Mouse (Mus musculus): Measurements from ENCODE around the gene Adamtsl2. TPM values are rescaled to one million over a fixed set of nuclear protein-coding genes. Genes with fewer than 3 reads are reported as not detected.

Gene Adamtsl2
- polyA plus RNA-seq (2017; shearing (Covaris generic)), result not detected

DNA sequence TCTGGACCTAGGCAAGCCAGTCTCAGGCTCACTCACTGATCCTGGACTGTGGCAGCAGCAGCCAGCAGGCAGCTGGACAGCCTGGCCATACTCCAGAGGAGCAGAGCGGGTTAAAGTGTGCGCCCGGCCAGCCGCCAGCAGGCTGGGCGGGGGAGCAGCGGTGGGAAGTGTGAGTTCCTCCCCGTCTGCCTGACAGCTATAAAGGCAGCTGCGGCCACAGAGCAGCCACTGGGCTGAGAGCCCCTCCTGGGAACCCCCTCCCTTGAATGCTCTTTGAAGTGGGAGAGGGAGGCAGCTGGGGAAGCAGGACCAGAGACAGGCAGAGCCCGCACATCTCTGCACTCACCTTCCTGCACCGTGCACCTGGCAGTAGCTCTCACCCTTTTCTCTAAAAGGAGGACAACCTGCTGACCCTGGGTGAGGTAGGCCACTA lies at the start of gene Adamtsl2:
Adamtsl2 (plus strand) TSS at position 228 of the 433 bp plus-strand sequence.

DNA sequence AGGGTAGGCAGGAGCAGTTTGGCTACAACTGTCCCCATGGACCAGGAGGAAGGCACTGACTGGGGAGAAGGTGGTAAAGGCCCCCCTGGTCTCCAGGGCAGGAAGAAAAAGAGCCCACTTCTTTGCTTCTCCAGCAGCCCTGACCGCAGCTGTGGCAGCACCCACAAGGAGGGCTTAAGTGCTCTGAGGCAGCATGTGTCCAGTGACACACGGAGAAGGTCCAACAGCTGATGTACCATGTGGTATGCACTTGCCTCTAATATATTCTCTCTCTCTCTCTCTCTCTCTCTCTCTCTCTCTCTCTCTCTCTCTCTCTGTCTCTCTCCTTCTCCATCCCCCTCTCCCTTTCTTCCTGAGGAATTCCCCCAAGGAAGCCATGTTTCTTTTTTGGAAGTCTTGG lies 7.2 kb upstream of the Adamtsl2 start, which contains the start of gene Mymk:
Mymk (minus strand) TSS at position 202 of the 400 bp plus-strand sequence.

DNA sequence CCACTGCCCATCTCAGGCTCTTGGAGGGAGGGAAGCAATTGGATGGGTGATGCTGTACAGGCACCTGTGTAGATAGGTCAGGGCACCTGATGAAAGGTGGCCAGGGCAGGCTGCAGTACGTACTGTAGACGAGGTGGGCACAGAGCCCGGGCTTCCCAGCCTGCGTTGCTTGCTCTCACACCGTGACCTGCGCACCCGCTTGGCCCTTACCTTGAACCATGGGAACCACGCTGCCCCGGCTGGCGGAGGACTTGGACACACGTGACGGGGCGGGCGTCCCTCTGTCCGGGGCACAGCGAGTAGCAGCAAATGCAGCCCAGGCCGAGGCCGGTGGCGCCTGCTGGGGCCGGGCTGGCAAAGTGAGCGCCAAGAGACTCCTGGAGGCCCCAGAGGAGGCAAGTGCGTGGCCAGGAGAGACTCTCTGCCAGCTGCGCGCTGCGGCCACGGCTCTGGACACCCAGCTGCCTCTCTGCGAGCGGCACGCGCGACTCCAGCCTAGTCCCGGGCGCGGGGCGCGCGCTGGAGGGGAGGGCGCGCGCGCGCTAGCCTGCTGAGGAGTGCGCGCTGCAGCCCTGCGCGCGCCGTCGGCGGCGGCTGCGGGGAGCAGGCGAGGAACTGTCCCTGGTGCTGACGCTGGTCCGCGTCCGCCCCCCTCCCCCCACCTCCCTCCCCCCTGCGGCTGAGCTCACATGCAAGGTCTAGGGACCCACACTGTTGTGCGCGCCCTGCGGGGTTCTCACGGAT lies 62.9 kb downstream of the Adamtsl2 start, which contains the start of gene Fam163b:
Fam163b (minus strand) TSS at position 542 of the 744 bp plus-strand sequence.

Other genes with a start within 250 kb of the Adamtsl2 start
- not detected for gene Abo, start 214.4 kb upstream of the Adamtsl2 start, polyA plus RNA-seq (2017; shearing (Covaris generic))
- 10 to 100 TPM; 26.7 to 34.0 TPM for gene Surf6, start 176.5 kb upstream of the Adamtsl2 start, polyA plus RNA-seq (2017; shearing (Covaris generic))
- 10 to 100 TPM; 21.7 to 24.9 TPM for gene Med22, start 168.7 kb upstream of the Adamtsl2 start, polyA plus RNA-seq (2017; shearing (Covaris generic))
- gene Rpl7a, start 168.6 kb upstream of the Adamtsl2 start, polyA plus RNA-seq (2017; shearing (Covaris generic)), result 100 to 1,000 TPM; 246 to 349 TPM
- 10 to 100 TPM; 43.3 to 69.2 TPM for gene Surf2, start 163.0 kb upstream of the Adamtsl2 start, polyA plus RNA-seq (2017; shearing (Covaris generic))
- 100 to 1,000 TPM; 115 to 124 TPM for gene Surf1, start 162.8 kb upstream of the Adamtsl2 start, polyA plus RNA-seq (2017; shearing (Covaris generic))
- 100 to 1,000 TPM; 132 to 196 TPM for gene Surf4, start 145.5 kb upstream of the Adamtsl2 start, polyA plus RNA-seq (2017; shearing (Covaris generic))
- under 1 TPM; 0.60 to 0.61 TPM for gene Stkld1, start 145.3 kb upstream of the Adamtsl2 start, polyA plus RNA-seq (2017; shearing (Covaris generic))
- gene Rexo4, start 115.0 kb upstream of the Adamtsl2 start, polyA plus RNA-seq (2017; shearing (Covaris generic)), result 10 to 100 TPM; 64.3 to 65.7 TPM
- gene Adamts13, start 106.0 kb upstream of the Adamtsl2 start, polyA plus RNA-seq (2017; shearing (Covaris generic)), result not detected
- gene Cacfd1, start 69.5 kb upstream of the Adamtsl2 start, polyA plus RNA-seq (2017; shearing (Covaris generic)), result 10 to 100 TPM; 30.6 to 35.5 TPM
- 1 to 10 TPM; 1.0 to 2.5 TPM for gene Slc2a6, start 51.4 kb upstream of the Adamtsl2 start, polyA plus RNA-seq (2017; shearing (Covaris generic))
- under 1 TPM in 1 of 2 experiments, not detected in 1; 0.23 TPM for gene Mymk, start 7.2 kb upstream of the Adamtsl2 start, polyA plus RNA-seq (2017; shearing (Covaris generic))
- 1 to 10 TPM in 1 of 2 experiments, under 1 TPM in 1; 0.37 to 1.3 TPM for gene Fam163b, start 63.1 kb downstream of the Adamtsl2 start, polyA plus RNA-seq (2017; shearing (Covaris generic))
- under 1 TPM in 1 of 2 experiments, not detected in 1; 0.06 TPM for gene Dbh, start 85.9 kb downstream of the Adamtsl2 start, polyA plus RNA-seq (2017; shearing (Covaris generic))
- 1 to 10 TPM in 1 of 2 experiments, under 1 TPM in 1; 0.57 to 3.4 TPM for gene Sardh, start 169.0 kb downstream of the Adamtsl2 start, polyA plus RNA-seq (2017; shearing (Covaris generic))